32 mouse cellular contexts compared by ENCODE assay signal in genomic region chr2:48830492-48830891, GRCm38 (mm10).
"Had no signal": no experiment of that assay in that cellular context is flagged by ENCODE, and none has a peak within 500 bp of the region (broad histone marks: within the 10 kb centered on the region; RNA-seq: fewer than 3 reads in every experiment).

No protein-coding gene starts in this region.

- H3K4me2 ChIP-seq: heart, embryonic 13.5 days; heart, embryonic 15.5 days; hindbrain, embryonic 12.5 days; hindbrain, embryonic 13.5 days; hindbrain, embryonic 14.5 days; hindbrain, embryonic 15.5 days; intestine, embryonic 15.5 days; kidney, embryonic 15.5 days had no signal

- H3K27ac ChIP-seq: heart, embryonic 13.5 days; heart, embryonic 15.5 days; hindbrain, embryonic 10.5 days; hindbrain, embryonic 12.5 days; hindbrain, embryonic 13.5 days; hindbrain, embryonic 14.5 days; hindbrain, embryonic 15.5 days; hindbrain, postnatal 0 days; intestine, embryonic 15.5 days; kidney, embryonic 15.5 days; kidney, postnatal 0 days; layer of hippocampus, adult 2 months; left cerebral cortex, adult 2 months had no signal

- H3K9me3 ChIP-seq: heart, embryonic 13.5 days; heart, embryonic 15.5 days; hindbrain, embryonic 10.5 days; hindbrain, embryonic 12.5 days; hindbrain, embryonic 13.5 days; hindbrain, embryonic 15.5 days; intestine, embryonic 15.5 days; kidney, embryonic 15.5 days had no signal

- H3K36me3 ChIP-seq: heart, embryonic 13.5 days; heart, embryonic 15.5 days; hindbrain, embryonic 10.5 days; hindbrain, embryonic 12.5 days; hindbrain, embryonic 13.5 days; hindbrain, embryonic 15.5 days; intestine, embryonic 15.5 days; kidney, embryonic 15.5 days had no signal

- H3K4me3 ChIP-seq: heart, embryonic 13.5 days; heart, embryonic 15.5 days; hindbrain, embryonic 10.5 days; hindbrain, embryonic 12.5 days; hindbrain, embryonic 13.5 days; hindbrain, embryonic 15.5 days; intestine, embryonic 15.5 days; kidney, embryonic 15.5 days; layer of hippocampus, adult 2 months; left cerebral cortex, adult 2 months had no signal

- ATAC-seq: hindbrain, postnatal 0 days; inflammation-experienced regulatory T-cells, adult 6 months; intestine, embryonic 15.5 days; intestine, embryonic 16.5 days; intestine, postnatal 0 days had no signal

- H3K9ac ChIP-seq: heart, embryonic 13.5 days; heart, embryonic 15.5 days; hindbrain, embryonic 12.5 days; hindbrain, embryonic 13.5 days; hindbrain, embryonic 14.5 days; hindbrain, embryonic 15.5 days; intestine, embryonic 15.5 days; kidney, embryonic 15.5 days had no signal

- DNase-seq: heart, postnatal 10 days; heart, postnatal 14 days; heart, postnatal 36 days; heart, postnatal 4 days; kidney, adult 11 months; kidney, adult 18-20 months; kidney, adult 2 months; kidney, adult 8-10 months; kidney, adult 9 months; kidney, postnatal 10 days; kidney, postnatal 14 days; kidney, postnatal 25 days; kidney, postnatal 36 days; kidney, postnatal 4 days; layer of hippocampus, adult 9-11 months; layer of hippocampus, postnatal 36 days had no signal

- H3K27me3 ChIP-seq: heart, embryonic 13.5 days; heart, embryonic 15.5 days; hindbrain, embryonic 12.5 days; hindbrain, embryonic 13.5 days; hindbrain, embryonic 15.5 days; intestine, embryonic 15.5 days; kidney, embryonic 15.5 days had no signal
